Mouse (Mus musculus) myocyte (in vitro differentiated cells): ENCODE measurements around the gene Dzip1. TPM values are rescaled to one million over a fixed set of nuclear protein-coding genes. Genes with fewer than 3 reads are reported as not detected.

Source experiments
- H3K27me3 ChIP-seq: one replicate; pipeline ENCODE4 v1.6.1; 2011; ENCODE audit not compliant: control insufficient read depth, insufficient read depth, insufficient read length
- H3K36me3 ChIP-seq: one replicate; pipeline ENCODE4 v1.6.1; 2011; ENCODE audit not compliant: control insufficient read depth, insufficient read depth
- H3K4me2 ChIP-seq: one replicate; pipeline ENCODE4 v1.6.1; 2011; ENCODE audit warnings: low read depth, control low read depth
- H3K4me3 ChIP-seq: one replicate; pipeline ENCODE4 v1.5.1; 2011; ENCODE audit warnings: mild to moderate bottlenecking, control low read depth, moderate library complexity
- H3K79me2 ChIP-seq: one replicate; pipeline ENCODE4 v1.6.1; 2011; ENCODE audit not compliant: control insufficient read depth, insufficient read depth
- H3ac ChIP-seq: one replicate; pipeline ENCODE4 v1.6.1; 2011; ENCODE audit not compliant: control insufficient read depth, insufficient read length
- CEBPB ChIP-seq: IDR thresholded peaks from 2 replicates; pipeline ENCODE4 v1.6.1; 2011; ENCODE audit warnings: mild to moderate bottlenecking, moderate library complexity; ENCODE audit not compliant: poor library complexity, insufficient read depth, severe bottlenecking
- E2F4 ChIP-seq: IDR thresholded peaks from one replicate; pipeline ENCODE4 v1.6.1; 2011; ENCODE audit warnings: mild to moderate bottlenecking, control low read depth, moderate library complexity; ENCODE audit not compliant: insufficient read depth
- MAX ChIP-seq: IDR thresholded peaks from one replicate; pipeline ENCODE4 v1.6.1; 2011; ENCODE audit warnings: low read depth, mild to moderate bottlenecking, control low read depth
- MYOD1 ChIP-seq, 3 experiments: IDR thresholded peaks; one replicate each; pipeline ENCODE4 v1.6.1; 2011; ENCODE audit warnings: control low read depth in 2 of 3, low read depth in 2 of 3, mild to moderate bottlenecking in 2 of 3, moderate library complexity in 1 of 3; ENCODE audit not compliant: insufficient read length in 2 of 3, control insufficient read depth in 1 of 3
- MYOG ChIP-seq, 3 experiments: IDR thresholded peaks; one replicate each; pipeline ENCODE4 v1.6.1; 2011; ENCODE audit warnings: control low read depth in 2 of 3, low read depth in 2 of 3, mild to moderate bottlenecking in 2 of 3; ENCODE audit not compliant: insufficient read length in 2 of 3, control insufficient read depth in 1 of 3, insufficient read depth in 1 of 3
- POLR2A ChIP-seq: IDR thresholded peaks from one replicate; pipeline ENCODE4 v1.6.1; 2011; ENCODE audit warnings: low read depth, mild to moderate bottlenecking, control low read depth, moderate library complexity; ENCODE audit not compliant: insufficient read length
- POLR2AphosphoS2 ChIP-seq: IDR thresholded peaks from one replicate; pipeline ENCODE4 v1.6.1; 2011; ENCODE audit warnings: low read depth, control low read depth; ENCODE audit not compliant: insufficient read length
- REST ChIP-seq: IDR thresholded peaks from one replicate; pipeline ENCODE4 v1.6.1; 2011; ENCODE audit warnings: mild to moderate bottlenecking, control low read depth, moderate library complexity; ENCODE audit not compliant: insufficient read depth, insufficient read length
- SRF ChIP-seq: IDR thresholded peaks from one replicate; pipeline ENCODE4 v1.6.1; 2011; ENCODE audit warnings: low read depth; ENCODE audit not compliant: control insufficient read depth, insufficient read length
- TCF12 ChIP-seq: IDR thresholded peaks from one replicate; pipeline ENCODE4 v1.6.1; 2011; ENCODE audit warnings: mild to moderate bottlenecking, control low read depth; ENCODE audit not compliant: poor library complexity, insufficient read depth, severe bottlenecking
- TCF3 ChIP-seq: IDR thresholded peaks from one replicate; pipeline ENCODE4 v1.6.1; 2011; ENCODE audit warnings: low read depth, control low read depth; ENCODE audit not compliant: insufficient read length
- USF1 ChIP-seq: IDR thresholded peaks from one replicate; pipeline ENCODE4 v1.6.1; 2011; ENCODE audit warnings: low read depth, mild to moderate bottlenecking, control low read depth, moderate library complexity
- polyA plus RNA-seq: library from polyadenylated mRNA; unstranded; fragments of >200 nt; fragmentation: generic; extraction: Trizol; gene quantifications from one replicate; pipeline ENCODE4 v1.2.1, GENCODE M21; 2012; ENCODE audit warnings: missing spikeins

Gene Dzip1
- polyA plus RNA-seq, 1 experiment = 3.8 TPM

- no peaks in the 10 kb centered on the region for H3K79me2 ChIP-seq
- H3K4me2 ChIP-seq = no peak overlapping the region
- no peak overlapping the region for H3ac ChIP-seq
- H3K36me3 ChIP-seq = no peaks in the 10 kb centered on the region
- no peak for TF ChIP-seq MAX
- no peak for TF ChIP-seq E2F4
- TF ChIP-seq TCF3 = no peak
- no peak overlapping the region for H3K4me3 ChIP-seq
- no peaks in the 10 kb centered on the region for H3K27me3 ChIP-seq
Observed at GRCm38 (mm10) chr14:118833241-118833640, 92.0 kb downstream of the Dzip1 start.

- H3ac ChIP-seq = no peak overlapping the region
- no peaks in the 10 kb centered on the region for H3K27me3 ChIP-seq
- H3K4me2 ChIP-seq = no peak overlapping the region
- TF ChIP-seq SRF (no peak), CEBPB (no peak), USF1 (no peak), TCF12 (no peak), TCF3 (no peak), MAX (no peak), REST (no peak), POLR2A (no peak), MYOD1 (IDR thresholded peaks at IDR 0.05; ENCODE audit: control insufficient read depth in 1 of 3, insufficient read length in 2 of 3, low read depth in 2 of 3) (no peak), E2F4 (no peak), POLR2AphosphoS2 (no peak)
- no peak overlapping the region for H3K4me3 ChIP-seq
- no peaks in the 10 kb centered on the region for H3K79me2 ChIP-seq
- H3K36me3 ChIP-seq = no peaks in the 10 kb centered on the region
Observed at GRCm38 (mm10) chr14:118831597-118831996, 93.7 kb downstream of the Dzip1 start.

- H3K4me3 ChIP-seq = no peak overlapping the region
- H3K79me2 ChIP-seq = no peaks in the 10 kb centered on the region
- no peak overlapping the region for H3K4me2 ChIP-seq
- no peaks in the 10 kb centered on the region for H3K36me3 ChIP-seq
- H3K27me3 ChIP-seq = no peaks in the 10 kb centered on the region
- TF ChIP-seq MAX = no peak
- no peak for TF ChIP-seq REST
- no peak for TF ChIP-seq POLR2AphosphoS2
- no peak for TF ChIP-seq USF1
- TF ChIP-seq MYOD1 (IDR thresholded peaks at IDR 0.05; ENCODE audit: control insufficient read depth in 1 of 3, insufficient read length in 2 of 3, low read depth in 2 of 3) = no peak
- H3ac ChIP-seq = no peak overlapping the region
Observed at GRCm38 (mm10) chr14:118829331-118830095, 95.7 kb downstream of the Dzip1 start.

DNA sequence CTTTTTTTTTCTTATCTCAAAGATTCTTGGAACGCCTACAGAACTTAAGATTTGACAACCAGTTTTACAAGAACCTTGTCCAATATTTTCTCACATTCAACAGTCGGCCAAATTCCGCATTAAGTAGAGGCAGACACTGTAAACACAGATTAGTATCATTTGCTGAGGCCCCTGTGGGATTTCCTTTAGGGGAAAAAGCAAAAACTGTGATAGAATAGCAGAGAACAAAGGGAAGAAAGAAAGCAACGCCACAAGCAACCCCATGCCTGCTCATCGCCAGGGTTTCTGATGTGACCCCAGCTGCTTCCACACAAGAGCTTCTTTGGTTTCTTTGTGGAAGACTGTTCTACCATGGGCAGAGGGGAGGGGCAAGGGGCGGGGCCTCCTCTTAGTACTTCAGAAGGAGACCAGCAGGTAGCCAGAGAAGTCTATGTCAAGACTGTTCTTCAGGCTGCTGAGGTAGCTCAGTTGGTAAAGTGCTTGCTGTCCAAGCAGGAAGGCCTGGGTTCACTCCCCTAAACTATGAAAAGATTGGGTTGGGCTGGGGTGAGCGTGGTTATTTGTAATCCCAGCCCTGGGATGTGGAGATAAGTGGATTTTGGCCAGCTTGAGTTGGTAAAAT is 97.9 kb downstream of the Dzip1 start:
- Histone ChIP-seq H3ac (no peak overlapping the region), H3K79me2 (no peaks in the 10 kb centered on the region), H3K36me3 (no peaks in the 10 kb centered on the region), H3K4me2 (no peak overlapping the region), H3K4me3 (no peak overlapping the region), H3K27me3 (no peaks in the 10 kb centered on the region)
- no peak for TF ChIP-seq SRF

DNA sequence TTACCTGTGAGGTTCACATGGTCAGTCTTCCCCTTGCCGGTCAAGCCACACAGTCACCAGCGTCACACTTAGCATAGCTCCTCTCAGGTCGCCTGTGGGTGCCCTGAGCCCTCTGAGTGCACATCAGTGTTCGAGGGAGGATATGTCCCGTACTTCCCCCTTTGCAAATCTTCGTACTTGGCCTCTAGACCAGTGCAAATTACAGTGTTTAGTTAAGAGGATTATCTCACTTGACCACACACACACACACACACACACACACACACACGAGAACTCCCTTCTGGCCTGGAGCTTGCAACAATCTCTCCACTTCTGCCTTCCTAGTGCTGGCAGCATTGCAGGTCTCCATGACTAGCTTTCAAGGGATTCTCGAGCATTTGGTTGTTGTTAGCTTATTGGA is 98.9 kb downstream of the Dzip1 start:
- H3K4me2 ChIP-seq = no peak overlapping the region
- H3K27me3 ChIP-seq = no peaks in the 10 kb centered on the region
- H3ac ChIP-seq = no peak overlapping the region
- TF ChIP-seq USF1 = no peak
- TF ChIP-seq MAX = no peak
- no peak for TF ChIP-seq POLR2AphosphoS2
- no peak for TF ChIP-seq CEBPB
- TF ChIP-seq MYOD1 (IDR thresholded peaks at IDR 0.05; ENCODE audit: control insufficient read depth in 1 of 3, insufficient read length in 2 of 3, low read depth in 2 of 3) = no peak
- no peak for TF ChIP-seq REST
- TF ChIP-seq TCF3 = no peak
- no peak for TF ChIP-seq TCF12
- no peak for TF ChIP-seq POLR2A
- no peak for TF ChIP-seq E2F4
- TF ChIP-seq MYOG (IDR thresholded peaks at IDR 0.05; ENCODE audit: control insufficient read depth in 1 of 3, insufficient read depth in 1 of 3, insufficient read length in 2 of 3, low read depth in 2 of 3) = no peak
- TF ChIP-seq SRF = no peak
- H3K4me3 ChIP-seq = no peak overlapping the region
- no peaks in the 10 kb centered on the region for H3K79me2 ChIP-seq
- no peaks in the 10 kb centered on the region for H3K36me3 ChIP-seq

Other genes starting within 250 kb of the Dzip1 start
- 6.3 TPM for gene Abcc4, start 219.2 kb downstream of the Dzip1 start, polyA plus RNA-seq
- gene Cldn10, start 137.6 kb downstream of the Dzip1 start, polyA plus RNA-seq = not detected
- gene Dnajc3, start 12.5 kb upstream of the Dzip1 start, polyA plus RNA-seq = 6.9 TPM
- gene Uggt2, start 174.0 kb upstream of the Dzip1 start, polyA plus RNA-seq = 2.6 TPM
- gene Hs6st3, start 212.9 kb upstream of the Dzip1 start, polyA plus RNA-seq = not detected